Mouse (Mus musculus) gastrocnemius, postnatal 25 days (tissue): Measurements from ENCODE around the gene Slamf8. TPM values are rescaled to one million over a fixed set of nuclear protein-coding genes. Genes with fewer than 3 reads are reported as not detected.

Experiments used
- DNase-seq: peaks from one replicate; pipeline ENCODE4 v3.0.0; 2022
- total RNA-seq, 2 experiments: library from RNA; stranded (reverse); gene quantifications; 1 replicate in 1 of 2; 2 replicates in 1 of 2; pipeline ENCODE4 v1.2.3; 2021

Slamf8 gene
- total RNA-seq, 2 experiments from 2014 or later: 0.21 TPM; not detected in 1

- DNase-seq: no peak
Measured at GRCm38 (mm10) chr1:172593321-172593720, 3.0 kb upstream of the Slamf8 start.

- DNase-seq: no peak
Measured at GRCm38 (mm10) chr1:172585612-172586567, 4.5 kb downstream of the Slamf8 start.

- no peak for DNase-seq
Measured at GRCm38 (mm10) chr1:172585026-172585425, 5.3 kb downstream of the Slamf8 start.

GRCm38 (mm10) chr1:172584271-172584670 is 6.1 kb downstream of the Slamf8 start:
- DNase-seq: no peak

GRCm38 (mm10) chr1:172582436-172582835 is 7.9 kb downstream of the Slamf8 start:
- DNase-seq: no peak

- DNase-seq: no peak
Measured at GRCm38 (mm10) chr1:172580116-172580515, 10.3 kb downstream of the Slamf8 start.

- DNase-seq: no peak
Measured at GRCm38 (mm10) chr1:172567758-172568157, 22.6 kb downstream of the Slamf8 start.

- DNase-seq: no peak
Measured at GRCm38 (mm10) chr1:172566131-172566530, 24.2 kb downstream of the Slamf8 start.

- no peak for DNase-seq
Measured at GRCm38 (mm10) chr1:172563465-172563828, 26.9 kb downstream of the Slamf8 start.

- peak; percentile 65 for DNase-seq
Measured at GRCm38 (mm10) chr1:172562641-172563464, 27.5 kb downstream of the Slamf8 start.

GRCm38 (mm10) chr1:172555638-172556037 is 34.7 kb downstream of the Slamf8 start, which contains the start of gene Vsig8:
Gene Vsig8 (plus strand): TSS chr1:172555938.
- DNase-seq: no peak

- DNase-seq: no peak
Measured at GRCm38 (mm10) chr1:172552623-172553022, 37.7 kb downstream of the Slamf8 start.

GRCm38 (mm10) chr1:172551009-172551408 is 39.4 kb downstream of the Slamf8 start:
- no peak for DNase-seq

- peak; percentile 45 for DNase-seq
Measured at GRCm38 (mm10) chr1:172550551-172550951, 39.8 kb downstream of the Slamf8 start.

GRCm38 (mm10) chr1:172549717-172550116 is 40.7 kb downstream of the Slamf8 start:
- DNase-seq: no peak

- no peak for DNase-seq
Measured at GRCm38 (mm10) chr1:172549314-172549713, 41.1 kb downstream of the Slamf8 start.

GRCm38 (mm10) chr1:172548501-172548900 is 41.9 kb downstream of the Slamf8 start:
- no peak for DNase-seq

GRCm38 (mm10) chr1:172546062-172546461 is 44.3 kb downstream of the Slamf8 start:
- DNase-seq: no peak

GRCm38 (mm10) chr1:172540283-172540820 is 50.0 kb downstream of the Slamf8 start:
- no peak for DNase-seq

- DNase-seq: no peak
Measured at GRCm38 (mm10) chr1:172539827-172540226, 50.5 kb downstream of the Slamf8 start.

GRCm38 (mm10) chr1:172535116-172535515 is 55.3 kb downstream of the Slamf8 start:
- DNase-seq: no peak

- no peak for DNase-seq
Measured at GRCm38 (mm10) chr1:172532551-172532950, 57.8 kb downstream of the Slamf8 start.
